Mouse (Mus musculus) yolk sac, embryonic 10.5 days (tissue): ENCODE data around the gene Prr5l.

Experiments used
- DNase-seq: peaks from one replicate; pipeline ENCODE4 v3.0.0-alpha.2; 2017; ENCODE audit warnings: low spot score

Prr5l gene

DNA sequence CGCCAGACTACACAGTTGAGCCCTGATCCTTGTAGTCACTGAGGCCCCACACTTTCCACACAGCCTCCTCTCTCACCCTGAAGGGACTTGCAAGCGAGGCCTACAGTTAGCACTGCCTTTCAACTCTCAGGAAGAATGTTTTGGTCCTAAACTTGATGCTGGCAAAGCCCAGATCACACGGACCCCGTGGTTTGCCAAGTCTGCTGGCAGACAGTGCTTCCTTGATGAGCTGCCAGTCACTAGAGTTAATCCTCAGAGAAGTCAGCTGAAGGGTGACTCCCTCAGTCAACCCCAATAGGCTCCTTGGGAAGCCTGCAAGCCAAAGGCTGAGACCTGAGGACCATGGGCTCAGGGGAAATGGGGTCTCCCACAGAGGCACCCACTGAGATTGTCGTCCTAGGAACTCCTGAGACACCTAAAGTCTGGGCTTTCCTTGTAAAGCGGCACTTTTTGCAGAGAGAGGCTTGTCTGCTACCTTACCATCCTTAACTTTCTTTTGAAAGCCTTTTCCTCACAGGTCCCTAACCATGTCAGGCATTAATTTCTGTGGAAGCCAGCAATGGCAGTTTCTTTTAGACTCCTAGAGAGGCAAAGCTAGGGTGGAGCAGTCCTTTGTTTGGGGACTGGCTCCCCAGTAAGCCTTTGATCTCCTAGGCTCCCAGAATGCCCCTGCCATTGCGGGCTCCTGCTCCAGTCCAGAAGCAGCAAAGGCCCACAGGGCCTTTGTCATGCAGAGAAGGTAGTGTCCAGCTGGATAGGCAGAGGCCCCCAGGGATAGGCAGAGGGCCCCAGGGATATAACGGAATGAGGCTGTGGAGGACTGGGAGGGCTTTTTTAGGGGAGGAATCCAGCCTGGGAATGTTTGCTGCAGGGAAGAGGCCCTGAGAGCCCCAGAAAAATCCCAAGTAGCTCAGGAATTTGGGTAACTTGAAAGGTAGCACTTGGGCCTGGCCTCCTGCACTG is 160.2 kb downstream of the Prr5l start:
- DNase-seq: peak; percentile 48

DNA sequence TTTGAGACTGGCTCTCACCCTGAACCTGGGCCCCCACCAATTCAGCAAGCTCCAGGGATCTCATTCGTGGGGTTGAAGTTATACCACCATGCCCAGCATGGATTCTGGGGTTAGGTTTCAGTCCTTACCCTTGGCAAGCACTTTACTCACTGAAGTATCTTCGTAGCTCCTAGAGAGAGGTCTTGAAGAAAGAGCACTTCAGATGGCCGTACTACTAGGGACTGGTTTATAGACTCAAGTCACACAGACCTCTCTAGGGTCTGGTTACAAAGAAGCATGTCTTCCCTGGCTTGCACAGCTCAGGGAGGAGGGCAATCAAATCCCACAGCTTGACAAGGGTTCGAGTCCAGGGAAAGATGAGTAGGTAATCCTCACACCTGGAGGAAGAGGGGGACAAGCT is 161.0 kb downstream of the Prr5l start:
- DNase-seq: no peak

DNA sequence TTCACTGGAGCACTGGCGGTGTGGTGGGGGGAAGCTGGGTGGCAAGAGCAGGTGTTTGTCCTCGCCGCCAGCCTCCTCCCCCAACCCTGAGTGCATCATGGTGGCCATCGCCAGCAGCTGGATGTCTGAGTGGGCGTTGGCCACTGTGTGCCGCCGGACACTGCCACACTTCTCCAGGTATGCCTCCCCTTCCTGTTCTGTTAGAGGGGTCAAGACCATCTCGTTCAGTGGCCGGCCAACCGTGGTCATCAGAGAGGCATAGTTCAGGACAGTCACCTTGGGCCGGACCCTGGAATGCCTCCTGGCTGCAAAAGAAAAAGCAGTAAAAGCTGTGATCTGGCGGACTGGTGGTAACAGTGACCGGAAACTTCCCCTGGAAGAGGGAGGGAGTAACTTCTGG is 165.7 kb downstream of the Prr5l start:
- DNase-seq: no peak

DNA sequence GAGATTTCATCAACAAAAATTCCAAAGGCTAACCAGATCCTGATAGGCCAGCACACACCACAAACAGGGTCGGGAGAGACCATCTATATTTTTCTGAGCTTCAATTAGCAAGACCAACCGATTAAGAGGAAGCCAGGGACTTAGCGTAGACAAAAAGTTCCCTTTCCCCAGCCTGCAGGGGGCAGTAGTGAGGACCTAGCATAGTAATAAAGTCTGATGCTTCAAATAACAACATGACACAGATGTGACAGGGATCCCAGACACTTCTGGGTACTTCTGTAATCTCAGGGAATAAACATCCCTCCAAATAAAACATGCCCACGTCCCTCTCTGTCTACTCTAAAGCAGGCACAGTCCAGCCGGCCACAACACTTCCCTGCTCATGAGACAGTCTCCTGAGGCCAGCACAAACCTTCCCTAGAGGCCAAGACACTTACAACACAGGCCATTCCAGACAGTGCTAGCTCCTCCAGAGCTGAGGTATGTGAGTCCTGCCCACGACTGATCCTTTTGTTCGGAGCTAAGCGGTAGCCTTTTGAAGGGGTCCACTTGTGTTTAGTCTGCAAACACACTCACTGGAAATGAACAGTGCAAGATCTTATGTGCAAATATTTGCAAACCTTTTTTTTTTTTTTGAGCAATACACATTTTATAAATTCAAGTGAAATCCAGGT is 167.0 kb downstream of the Prr5l start:
- DNase-seq: peak; percentile 21

DNA sequence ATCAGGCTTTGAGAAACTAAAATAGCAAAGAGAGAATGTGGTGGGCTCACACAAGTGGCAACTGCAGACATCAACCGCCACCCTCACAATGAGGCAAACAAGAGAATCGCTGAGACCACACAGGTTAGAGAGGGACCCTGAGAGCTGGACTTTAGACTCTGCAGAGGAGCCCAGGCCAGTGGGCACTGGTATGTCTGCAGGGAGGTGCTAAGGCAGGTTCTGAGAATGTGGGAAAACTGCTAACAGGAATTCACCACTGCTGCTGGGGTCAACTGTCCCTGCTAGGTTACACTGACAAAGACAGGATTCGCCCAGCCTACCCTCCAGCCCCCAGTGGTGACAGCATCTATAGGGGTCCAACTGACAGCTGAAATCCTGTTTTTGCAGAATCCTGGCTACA is 171.2 kb downstream of the Prr5l start:
- peak; percentile 67 for DNase-seq

DNA sequence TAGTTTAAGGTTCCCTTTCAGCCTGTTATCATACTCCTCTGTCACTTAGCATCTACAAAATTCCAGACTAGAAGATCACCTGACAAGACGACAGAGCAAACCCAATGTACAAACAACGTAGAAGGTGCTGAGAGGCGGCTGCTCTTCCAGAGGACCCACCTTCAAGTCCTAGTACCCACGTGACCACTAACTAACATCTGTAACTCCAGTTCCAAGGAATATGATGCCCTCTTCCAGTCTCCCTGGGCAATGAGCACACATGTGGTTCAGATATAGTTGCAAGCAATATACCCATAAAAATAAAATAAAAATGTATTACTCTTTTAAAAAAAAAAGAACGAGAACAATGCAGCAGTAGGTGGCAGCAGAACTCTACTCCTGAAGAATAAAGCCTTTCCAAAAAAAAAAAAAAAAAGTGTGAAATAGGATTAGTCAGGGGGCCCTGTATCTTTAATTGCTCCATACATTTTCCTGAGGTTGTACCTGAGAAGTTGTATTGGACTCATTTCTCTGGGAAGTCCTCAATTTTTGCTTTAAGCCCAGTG is 176.8 kb downstream of the Prr5l start:
- DNase-seq: no peak

DNA sequence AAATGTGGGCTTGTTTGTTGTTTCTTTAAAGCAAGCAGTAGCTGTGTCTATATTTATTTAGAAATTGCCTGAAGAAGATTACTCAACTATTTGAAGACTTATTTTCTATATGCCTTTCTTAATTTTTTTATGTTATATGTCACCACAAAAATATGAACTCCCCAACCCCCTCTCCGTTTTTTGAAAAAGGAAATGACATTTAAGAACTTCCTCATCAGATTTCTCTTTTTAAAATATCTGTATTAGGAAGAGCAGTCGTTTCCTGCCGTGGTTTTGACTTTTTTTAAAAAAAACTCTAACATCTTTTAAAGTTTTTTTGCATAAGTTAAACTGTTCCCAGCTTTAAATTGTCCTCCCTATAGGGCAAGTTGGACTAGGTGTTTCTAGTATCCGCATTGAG is 183.5 kb downstream of the Prr5l start:
- no peak for DNase-seq

DNA sequence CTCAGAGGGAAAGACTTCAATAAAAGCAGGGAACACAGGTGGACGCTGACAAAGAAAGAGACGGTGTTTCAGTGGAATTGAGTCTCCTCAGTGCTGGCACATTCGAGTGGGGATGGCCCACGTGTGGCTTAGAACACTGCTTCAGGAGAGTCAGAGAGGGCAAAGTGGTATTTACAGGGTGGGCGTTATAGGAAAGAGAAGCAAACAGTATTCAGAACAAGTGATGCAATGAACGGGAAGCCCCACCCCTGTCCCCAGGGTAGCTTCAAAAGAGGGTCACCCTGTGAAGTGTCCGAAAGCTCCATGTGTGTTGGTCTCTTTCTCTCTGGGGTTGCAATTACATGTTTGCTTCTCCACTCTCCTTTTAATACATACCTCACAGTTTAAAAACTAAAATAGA is 187.2 kb downstream of the Prr5l start:
- no peak for DNase-seq

DNA sequence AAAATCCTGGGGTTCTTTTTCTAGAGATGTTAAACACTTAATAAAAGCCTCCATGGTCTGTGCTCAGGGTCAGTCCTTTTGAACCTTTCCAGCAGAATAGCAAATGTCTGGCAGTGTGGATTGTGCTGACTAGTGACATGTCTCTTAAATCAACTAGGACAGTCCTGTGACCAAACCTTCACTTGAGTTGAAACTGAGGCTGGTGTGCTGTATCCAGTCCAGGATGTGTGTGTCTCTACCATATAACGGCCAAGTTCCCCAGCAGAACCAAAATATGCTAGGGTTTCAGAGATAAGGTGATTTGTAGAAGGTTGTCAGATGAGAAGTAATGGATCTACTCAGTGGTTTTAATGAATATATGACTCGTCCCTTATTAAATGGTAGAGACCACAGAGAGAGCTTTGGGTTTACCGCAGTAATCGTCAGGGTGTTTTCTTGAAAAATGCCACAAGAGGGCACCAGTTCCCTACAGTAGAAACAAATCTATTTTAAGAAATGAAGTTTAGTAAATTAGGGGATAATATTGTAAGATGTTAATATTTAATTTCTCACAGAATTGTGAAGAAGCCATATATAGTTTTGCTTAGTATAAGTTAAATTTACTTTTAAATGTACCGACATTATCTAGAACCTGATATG is 189.1 kb downstream of the Prr5l start:
- no peak for DNase-seq

DNA sequence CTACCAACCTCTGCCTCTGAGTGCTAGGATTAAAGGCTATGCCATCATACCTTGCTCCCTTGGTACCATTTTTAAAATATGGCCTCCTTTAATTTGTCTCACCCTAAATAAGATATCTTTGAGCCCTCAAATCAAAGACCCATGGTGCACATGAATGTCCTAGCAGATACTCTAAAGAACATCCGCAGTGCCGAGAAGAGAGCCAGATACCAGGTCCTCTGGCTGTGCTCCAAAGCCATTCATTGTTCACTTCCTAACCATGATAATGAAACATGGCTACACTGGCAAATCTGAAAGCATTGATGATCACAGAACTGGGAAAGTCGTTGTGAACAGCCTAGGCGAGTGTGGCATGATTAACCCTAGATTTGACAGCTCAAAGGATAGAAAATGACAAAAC is 189.8 kb downstream of the Prr5l start:
- DNase-seq: no peak

DNA sequence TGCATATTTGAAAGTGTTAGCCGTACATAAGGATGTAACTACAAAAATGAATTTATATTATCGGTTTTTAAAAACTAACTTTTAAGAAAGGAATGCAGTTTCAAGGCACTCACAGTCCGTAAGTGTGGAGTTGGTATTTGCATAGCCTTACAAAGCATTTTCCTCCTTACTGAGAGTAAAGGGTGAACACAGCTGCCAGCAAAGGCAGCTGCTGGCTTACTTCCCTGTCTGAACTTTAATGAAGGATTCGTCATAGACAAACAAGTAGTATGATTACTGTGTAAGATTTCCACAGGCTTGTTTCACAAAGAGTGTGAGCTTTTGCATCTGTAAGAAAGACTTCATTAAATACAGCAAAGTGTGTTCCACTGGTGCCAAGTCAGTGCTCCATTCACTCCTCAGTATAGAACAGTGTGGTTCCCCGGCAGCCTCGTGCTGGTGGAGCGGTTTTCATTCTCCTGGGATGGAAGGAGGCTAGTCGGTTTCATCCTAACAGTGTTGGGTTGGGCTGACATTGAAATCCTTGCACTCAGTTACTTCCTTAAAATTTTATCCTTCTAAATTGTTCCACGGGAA is 192.5 kb downstream of the Prr5l start:
- DNase-seq: no peak

DNA sequence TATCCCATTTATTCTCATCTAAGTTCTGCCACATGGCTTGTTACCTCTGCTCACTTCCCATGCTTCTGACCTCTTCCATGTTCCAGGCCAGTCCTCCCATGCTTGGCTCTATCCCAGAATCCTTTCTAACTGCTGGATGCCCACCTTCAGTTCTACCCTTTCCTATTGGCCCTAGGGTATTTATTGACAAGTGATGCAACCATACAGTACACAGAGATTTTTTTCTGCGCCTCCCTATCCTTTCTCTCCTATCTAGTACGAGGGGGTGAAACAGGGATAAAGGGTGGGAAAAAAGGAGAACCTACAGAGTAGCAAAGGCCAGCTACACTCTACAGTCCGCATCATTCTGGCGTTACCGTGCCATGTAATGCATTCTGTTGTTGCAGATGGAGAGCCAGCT is 194.8 kb downstream of the Prr5l start:
- no peak for DNase-seq

DNA sequence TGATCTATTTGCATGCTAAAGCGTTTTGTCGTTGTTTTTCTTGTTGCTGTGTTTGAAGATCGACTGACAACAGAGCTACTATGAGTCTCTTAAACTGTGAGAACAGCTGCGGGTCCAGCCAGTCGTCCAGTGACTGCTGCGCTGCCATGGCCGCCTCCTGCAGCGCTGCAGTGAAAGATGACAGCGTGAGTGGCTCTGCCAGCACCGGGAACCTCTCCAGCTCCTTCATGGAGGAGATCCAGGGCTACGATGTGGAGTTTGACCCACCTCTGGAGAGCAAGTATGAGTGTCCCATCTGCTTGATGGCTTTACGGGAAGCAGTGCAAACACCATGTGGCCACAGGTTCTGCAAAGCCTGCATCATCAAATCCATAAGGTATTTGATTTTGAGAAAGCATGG is 198.4 kb downstream of the Prr5l start:
- no peak for DNase-seq

DNA sequence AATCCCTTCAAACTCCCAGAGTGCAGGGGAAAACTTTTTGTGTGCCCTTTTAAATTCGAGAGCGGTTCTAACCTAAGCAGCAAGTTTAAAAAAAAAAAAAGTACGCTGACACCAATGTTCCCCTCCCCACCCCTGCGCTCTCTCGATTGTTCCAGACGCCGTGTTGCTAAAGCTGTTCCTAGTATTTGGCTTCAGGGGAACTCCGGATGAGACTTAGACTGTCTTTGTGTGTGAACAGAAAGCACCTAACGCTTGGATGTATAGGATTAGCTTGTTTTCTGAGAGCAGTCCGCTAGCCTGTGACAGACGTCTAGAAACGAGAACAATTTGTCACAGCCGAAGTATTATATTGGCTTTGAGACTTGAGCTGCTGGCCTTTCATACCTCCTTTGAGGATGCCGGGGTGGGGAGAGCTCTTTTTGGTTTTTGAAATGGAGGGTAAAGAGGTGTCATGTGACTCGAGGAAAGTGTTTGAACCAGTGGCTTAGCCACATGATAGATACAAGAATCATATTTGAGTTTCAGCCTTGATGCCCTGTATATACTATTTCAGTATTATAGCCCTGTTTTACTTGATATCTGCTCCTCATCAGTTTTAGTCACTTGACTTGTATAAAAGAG is 203.6 kb downstream of the Prr5l start:
- peak; percentile 5 for DNase-seq

DNA sequence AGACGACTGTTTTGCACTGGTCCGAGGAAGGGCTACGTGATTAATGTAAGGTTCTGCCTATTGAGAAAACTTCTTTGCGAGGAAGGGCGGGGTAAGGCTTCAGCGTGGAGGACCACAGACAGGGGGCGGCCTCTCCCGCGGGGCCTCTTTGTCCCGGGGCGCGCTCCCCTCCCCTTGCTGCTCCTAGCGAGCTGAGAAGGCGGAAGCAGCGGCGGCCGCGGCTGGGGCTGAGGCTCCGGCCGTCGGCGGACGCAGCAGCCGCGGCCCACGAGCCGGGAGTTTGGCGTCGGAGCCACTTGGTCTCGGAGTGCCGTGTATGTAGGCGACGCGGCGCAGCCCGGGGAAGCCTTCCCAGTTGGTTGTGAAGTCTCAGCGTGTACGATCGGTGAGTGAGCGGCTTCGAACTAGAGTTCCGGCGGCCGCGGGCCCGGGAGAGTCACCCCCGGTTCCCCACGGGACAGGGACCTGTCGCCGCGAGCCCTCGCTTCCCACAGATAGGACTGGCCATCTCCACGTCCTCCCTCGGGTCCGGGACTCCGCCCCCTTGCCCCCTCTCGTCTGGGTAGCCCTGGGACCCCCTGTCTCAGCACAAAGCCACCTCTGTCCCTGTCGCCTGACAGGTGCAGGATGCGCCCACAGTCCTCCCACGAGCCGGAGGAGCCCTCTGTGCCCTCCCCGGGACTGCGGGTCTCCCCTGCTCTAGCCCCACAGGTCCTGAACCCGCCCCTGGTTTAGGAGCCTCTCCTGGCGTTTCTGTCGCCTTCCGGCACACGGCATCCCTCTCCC is 204.4 kb downstream of the Prr5l start, which contains the start of gene Traf6:
Traf6 (plus strand) TSS at position 194 of the 786 bp plus-strand sequence.
- DNase-seq: peak; percentile 86

DNA sequence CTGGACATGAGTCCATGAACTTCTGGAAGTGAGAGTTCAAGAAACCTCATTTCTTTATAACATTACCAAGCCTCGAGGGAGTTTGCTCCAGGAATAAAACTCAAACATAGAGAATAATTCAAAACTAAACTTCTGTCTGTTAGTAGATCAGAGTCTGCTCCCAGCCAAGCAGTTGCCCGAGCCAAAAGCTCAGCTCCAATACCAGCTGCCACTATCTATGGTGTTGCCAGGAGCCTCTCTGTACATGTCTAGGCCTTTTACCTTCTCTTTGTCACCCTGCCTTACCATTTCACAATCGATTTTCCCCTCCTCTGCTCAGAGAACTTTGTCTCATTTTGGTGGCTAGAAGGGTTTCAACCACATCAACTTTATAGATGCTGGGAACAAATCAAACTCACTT is 209.3 kb downstream of the Prr5l start:
- no peak for DNase-seq

DNA sequence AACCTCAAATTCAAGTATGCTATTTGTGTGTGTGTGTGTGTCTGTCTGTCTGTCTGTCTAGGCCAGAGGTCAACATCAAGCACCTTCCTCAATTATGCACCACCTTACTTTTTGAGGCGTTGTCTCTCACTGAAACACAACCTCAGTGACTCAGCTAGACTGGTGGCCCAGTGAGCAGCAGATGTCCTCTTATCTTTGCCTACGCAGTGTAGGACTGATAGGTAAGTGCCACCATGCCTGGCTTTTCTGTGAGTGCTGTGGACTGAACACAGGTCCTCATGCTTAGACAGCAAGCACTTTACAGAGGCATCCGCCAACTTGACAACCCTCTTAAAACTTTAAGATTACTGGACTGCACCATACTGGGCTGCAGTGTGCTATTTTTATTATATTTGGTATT is 214.1 kb downstream of the Prr5l start:
- no peak for DNase-seq

DNA sequence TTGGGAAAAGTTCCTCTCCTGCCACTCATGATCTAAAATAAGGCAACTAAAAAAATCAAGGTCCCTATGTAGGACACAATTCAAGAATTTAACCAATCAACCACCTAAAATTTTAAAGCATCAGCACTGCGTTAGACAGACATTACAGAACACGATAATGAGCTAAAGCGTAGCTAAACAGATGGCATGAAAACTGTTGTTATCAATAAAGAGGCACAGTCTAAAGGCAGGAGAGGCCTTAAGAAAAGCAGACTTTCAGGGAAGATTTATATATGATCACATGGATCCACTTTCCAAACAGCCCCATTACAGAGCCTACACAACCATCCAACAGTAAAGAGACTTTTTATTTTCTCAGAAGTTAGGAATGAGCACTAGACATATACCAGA is 217.1 kb downstream of the Prr5l start:
- DNase-seq: no peak

DNA sequence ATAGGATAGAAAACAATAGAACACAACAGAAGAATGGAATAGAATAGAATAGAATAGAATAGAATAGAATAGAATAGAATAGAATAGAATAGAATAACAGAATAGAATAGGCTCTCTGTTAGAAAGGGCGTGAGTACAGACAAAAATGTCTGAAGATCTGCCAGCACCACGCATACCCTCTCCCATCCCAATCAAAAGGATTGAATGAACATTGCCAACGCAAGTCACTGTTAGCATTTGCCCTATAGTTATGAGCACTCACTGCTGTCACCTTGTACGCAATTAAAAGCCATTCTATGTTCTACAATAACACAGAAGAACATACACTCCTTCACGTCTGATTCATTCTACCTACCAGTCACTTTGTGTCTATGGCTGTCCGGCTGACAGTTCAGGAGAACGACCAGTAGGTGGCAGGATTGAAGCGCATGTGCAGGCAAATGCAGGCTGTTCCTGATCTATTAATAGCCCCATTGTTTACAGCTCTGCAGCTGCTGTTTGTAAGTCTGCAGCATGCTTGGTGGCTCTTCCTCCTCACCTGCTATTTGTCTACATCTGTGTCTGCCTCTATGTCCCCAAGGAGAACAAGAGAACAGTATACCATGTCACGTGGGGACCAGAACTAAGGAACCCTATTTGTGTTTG is 217.6 kb downstream of the Prr5l start:
- peak; percentile 43 for DNase-seq
